Mouse (Mus musculus): ENCODE data around the gene Pgam5.

- no peak for TF ChIP-seq CTCF (IDR thresholded peaks at IDR 0.05; ENCODE audit: low read depth)
- TF ChIP-seq EP300 (IDR thresholded peaks at IDR 0.05; ENCODE audit: low read depth) = no peak
Observed at GRCm38 (mm10) chr5:110287084-110287475, 17.4 kb upstream of the Pgam5 start.

All from liver, postnatal 0 days (tissue).